Mouse (Mus musculus) thymus, postnatal 14 days (tissue): ENCODE measurements around the gene Gm438.
A peak's percentile ranks its signal among the peaks of the same experiment; 100 is the strongest.
"Not testable (repeated sequence)": the region's sequence is repeated elsewhere in the genome, so short reads cannot be mapped to it uniquely, and the experiment has no call there.

ENCODE experiments used
- DNase-seq: peaks from one replicate; pipeline ENCODE4 v3.0.0; 2021

Gene Gm438

GRCm38 (mm10) chr4:144786483-144786882 is at the start of gene Gm438:
Gene Gm438, minus strand, starts transcription at chr4:144786583.
- no peak for DNase-seq

DNA sequence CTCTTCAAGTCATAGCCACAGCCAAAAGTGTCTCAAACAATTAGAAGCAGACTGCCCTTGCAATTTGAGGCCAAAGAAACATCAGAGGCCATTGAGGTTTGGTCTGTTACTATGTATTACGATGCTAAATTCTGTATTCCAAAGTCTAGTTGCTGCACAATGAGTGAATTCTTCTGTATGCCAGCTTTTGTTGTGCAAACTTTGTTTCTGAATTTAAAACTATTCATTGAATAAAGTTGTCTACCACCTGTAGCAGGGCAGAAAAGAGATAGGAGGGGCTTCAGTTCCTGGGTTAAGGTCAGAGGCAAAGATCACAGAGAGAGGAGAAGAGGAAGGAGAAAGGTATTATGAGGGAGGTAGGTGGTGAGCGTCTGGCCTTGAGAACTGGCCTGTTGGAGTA is 38.3 kb upstream of the Gm438 start:
- no peak for DNase-seq

GRCm38 (mm10) chr4:144823996-144824395 is 37.6 kb upstream of the Gm438 start:
- DNase-seq: no peak

DNA sequence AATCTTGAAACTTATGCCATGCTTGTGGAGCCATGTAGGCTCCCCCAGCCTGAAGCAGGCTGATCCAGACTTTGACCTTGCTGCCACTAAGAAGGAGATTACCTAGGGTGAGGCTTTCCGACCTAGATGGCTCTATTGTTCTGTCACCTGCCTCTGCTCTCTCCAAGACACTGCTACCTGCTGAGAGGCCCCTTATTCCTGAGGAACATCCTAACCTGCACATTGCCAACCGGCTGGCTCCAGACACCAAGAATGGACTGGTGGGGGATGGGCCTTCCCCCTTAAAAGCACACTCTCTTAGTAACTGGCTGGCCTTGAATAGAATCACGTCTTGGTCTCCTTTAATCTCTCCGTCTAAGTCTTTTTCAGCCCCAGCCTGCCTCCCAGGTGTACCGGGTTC is 20.8 kb upstream of the Gm438 start:
- DNase-seq: not testable (repeated sequence)

- DNase-seq: no peak
Measured at GRCm38 (mm10) chr4:144803633-144804032, 17.2 kb upstream of the Gm438 start.

DNA sequence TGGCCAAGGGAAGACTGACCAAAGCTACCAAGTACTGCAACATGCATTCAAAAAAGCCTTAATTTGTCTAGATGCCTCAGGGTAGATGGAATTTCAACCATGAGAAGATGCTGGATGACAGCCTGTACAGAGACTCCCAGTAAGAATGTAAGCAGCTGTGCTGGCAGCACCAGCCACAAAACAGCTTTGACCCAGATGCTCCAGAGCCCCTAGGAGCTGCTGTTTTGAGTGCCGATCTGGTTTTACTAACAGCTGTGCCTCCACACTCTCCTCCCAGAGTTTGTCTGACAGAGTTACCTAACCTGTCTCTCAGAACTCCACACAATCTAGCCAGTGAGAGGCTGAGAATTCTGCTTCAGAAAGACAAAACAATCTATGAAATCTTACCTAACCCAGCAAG is 3.8 kb upstream of the Gm438 start:
- DNase-seq: no peak

DNA sequence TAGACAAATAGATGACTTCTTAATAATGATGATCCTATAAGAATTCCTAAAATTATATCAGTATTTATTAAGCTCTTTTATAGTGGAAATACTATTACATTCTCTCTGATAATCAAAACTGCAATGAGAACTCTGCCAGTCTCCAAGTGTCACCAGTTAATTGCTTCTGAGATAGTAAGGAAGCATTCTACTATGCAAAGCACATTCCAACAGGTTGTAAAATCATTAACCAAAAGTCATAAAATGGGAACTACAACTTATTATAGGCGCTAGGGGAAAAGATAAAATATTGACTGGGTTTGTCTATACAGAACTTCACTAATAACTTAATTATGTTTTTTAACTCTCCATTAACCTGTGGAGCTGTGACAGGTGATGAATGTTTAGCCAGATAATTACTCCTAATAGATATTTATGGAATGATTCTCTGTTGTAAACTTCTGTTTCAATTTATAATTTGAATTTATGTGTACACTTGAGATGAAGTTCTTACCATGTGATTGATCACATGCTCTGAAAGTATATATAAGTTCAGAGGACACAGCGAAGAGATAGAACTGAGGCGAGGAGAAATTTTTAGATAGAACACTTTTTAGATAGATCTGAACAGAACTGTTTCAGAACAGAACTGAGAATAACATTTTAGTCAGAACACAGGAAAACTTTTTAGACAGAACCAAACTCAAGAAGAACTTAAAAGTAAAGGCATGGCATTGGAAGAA is 3.7 kb downstream of the Gm438 start:
- DNase-seq: no peak

- peak; percentile 26 for DNase-seq
Measured at GRCm38 (mm10) chr4:144765722-144766121, 20.7 kb downstream of the Gm438 start.

GRCm38 (mm10) chr4:144749139-144749538 is 37.2 kb downstream of the Gm438 start:
- DNase-seq: no peak
